Mouse (Mus musculus): ENCODE results near the gene Ager. TPM values are rescaled to one million over a fixed set of nuclear protein-coding genes. Genes with fewer than 3 reads are reported as not detected.

Gene Ager
- polyA plus RNA-seq, 1 experiment from 2014 or later: 3.2 TPM

Other genes starting within 250 kb of the Ager start
- gene Btnl2, start 243.0 kb upstream of the Ager start, polyA plus RNA-seq (2014; fragmentation: Nextera tagmentation; extraction: Ambion mirVana): not detected in 2 replicates
- not detected in 2 replicates for gene Btnl1, start 220.7 kb upstream of the Ager start, polyA plus RNA-seq (2014; fragmentation: Nextera tagmentation; extraction: Ambion mirVana)
- not detected in 2 replicates for gene BC051142, start 199.0 kb upstream of the Ager start, polyA plus RNA-seq (2014; fragmentation: Nextera tagmentation; extraction: Ambion mirVana)
- gene Btnl4, start 120.5 kb upstream of the Ager start, polyA plus RNA-seq (2014; fragmentation: Nextera tagmentation; extraction: Ambion mirVana): not detected in 2 replicates
- not detected in 2 replicates for gene Btnl6, start 80.5 kb upstream of the Ager start, polyA plus RNA-seq (2014; fragmentation: Nextera tagmentation; extraction: Ambion mirVana)
- gene Notch4, start 33.6 kb upstream of the Ager start, polyA plus RNA-seq (2014; fragmentation: Nextera tagmentation; extraction: Ambion mirVana): 6.5 and 8.1 TPM in 2 replicates
- gene Gpsm3, start 8.1 kb upstream of the Ager start, polyA plus RNA-seq (2014; fragmentation: Nextera tagmentation; extraction: Ambion mirVana): 5.7 and 10.3 TPM in 2 replicates
- gene Pbx2, start 6.6 kb upstream of the Ager start, polyA plus RNA-seq (2014; fragmentation: Nextera tagmentation; extraction: Ambion mirVana): 11.8 and 12.5 TPM in 2 replicates
- gene Rnf5, start 5.8 kb downstream of the Ager start, polyA plus RNA-seq (2014; fragmentation: Nextera tagmentation; extraction: Ambion mirVana): 94.7 and 115 TPM in 2 replicates
- 51.6 and 63.1 TPM in 2 replicates for gene Agpat1, start 6.4 kb downstream of the Ager start, polyA plus RNA-seq (2014; fragmentation: Nextera tagmentation; extraction: Ambion mirVana)
- gene Egfl8, start 18.1 kb downstream of the Ager start, polyA plus RNA-seq (2014; fragmentation: Nextera tagmentation; extraction: Ambion mirVana): 0.82 and 0.90 TPM in 2 replicates
- 31.7 and 34.3 TPM in 2 replicates for gene Ppt2, start 30.6 kb downstream of the Ager start, polyA plus RNA-seq (2014; fragmentation: Nextera tagmentation; extraction: Ambion mirVana)
- gene Prrt1, start 31.7 kb downstream of the Ager start, polyA plus RNA-seq (2014; fragmentation: Nextera tagmentation; extraction: Ambion mirVana): not detected in 2 replicates
- 10.9 and 11.4 TPM in 2 replicates for gene Fkbpl, start 46.9 kb downstream of the Ager start, polyA plus RNA-seq (2014; fragmentation: Nextera tagmentation; extraction: Ambion mirVana)
- gene Atf6b, start 49.3 kb downstream of the Ager start, polyA plus RNA-seq (2014; fragmentation: Nextera tagmentation; extraction: Ambion mirVana): 41.0 and 49.8 TPM in 2 replicates
- 0.24 and 0.27 TPM in 2 replicates for gene Tnxb, start 72.7 kb downstream of the Ager start, polyA plus RNA-seq (2014; fragmentation: Nextera tagmentation; extraction: Ambion mirVana)
- gene C4b, start 146.0 kb downstream of the Ager start, polyA plus RNA-seq (2014; fragmentation: Nextera tagmentation; extraction: Ambion mirVana): not detected in 2 replicates
- gene Cyp21a1, start 206.7 kb downstream of the Ager start, polyA plus RNA-seq (2014; fragmentation: Nextera tagmentation; extraction: Ambion mirVana): not detected in 2 replicates
- 15.7 and 17.8 TPM in 2 replicates for gene Stk19, start 239.1 kb downstream of the Ager start, polyA plus RNA-seq (2014; fragmentation: Nextera tagmentation; extraction: Ambion mirVana)
- gene Dxo, start 239.2 kb downstream of the Ager start, polyA plus RNA-seq (2014; fragmentation: Nextera tagmentation; extraction: Ambion mirVana): 37.3 and 38.7 TPM in 2 replicates

Data from heart, embryonic 11.5 days (tissue).